Mouse (Mus musculus) lung, postnatal 0 days (tissue): ENCODE measurements around the gene Dmwd. TPM values are rescaled to one million over a fixed set of nuclear protein-coding genes. Genes with fewer than 3 reads are reported as not detected.
A peak's percentile ranks its signal among the peaks of the same experiment; 100 is the strongest.

Source experiments
- ATAC-seq: fragments of 200-750 bp; cut with Nextera tagmentation; 2 replicates; pipeline ENCODE4 v1.8.0; 2017; ENCODE audit warnings: moderate library complexity
- DNase-seq: peaks from one replicate; pipeline ENCODE4 v3.0.0-alpha.2; 2016; ENCODE audit warnings: low spot score
- H3K27ac ChIP-seq: fragments of 300-500 bp; sonication (generic); 2 replicates; pipeline ENCODE4 v1.5.1; 2014; ENCODE audit warnings: antibody characterized with exemption, mild to moderate bottlenecking, low read length, mixed read lengths
- H3K27me3 ChIP-seq: fragments of 300-500 bp; sonication (generic); replicated peaks from 2 replicates; pipeline ENCODE4 v1.6.1; 2014; ENCODE audit warnings: low read length, mixed read lengths; ENCODE audit not compliant: insufficient read depth
- H3K36me3 ChIP-seq: fragments of 300-500 bp; sonication (generic); 2 replicates; pipeline ENCODE4 v1.6.1; 2014; ENCODE audit warnings: low read length, mixed read lengths; ENCODE audit not compliant: insufficient read depth
- H3K4me1 ChIP-seq: fragments of 300-500 bp; sonication (generic); 2 replicates; pipeline ENCODE4 v1.6.1; 2014; ENCODE audit warnings: antibody characterized with exemption, low read depth, low read length, mixed read lengths; ENCODE audit not compliant: insufficient read depth
- H3K4me2 ChIP-seq: fragments of 300-500 bp; sonication (generic); replicated peaks from 2 replicates; pipeline ENCODE4 v1.6.1; 2014; ENCODE audit warnings: low read depth, mild to moderate bottlenecking, low read length, moderate library complexity, mixed read lengths
- H3K4me3 ChIP-seq: fragments of 300-500 bp; sonication (generic); 2 replicates; pipeline ENCODE4 v1.5.1; 2014; ENCODE audit warnings: low read depth, low read length
- H3K9ac ChIP-seq: fragments of 300-500 bp; sonication (generic); replicated peaks from 2 replicates; pipeline ENCODE4 v1.6.1; 2014; ENCODE audit warnings: low read depth, mild to moderate bottlenecking
- H3K9me3 ChIP-seq: fragments of 300-500 bp; sonication (generic); 2 replicates; pipeline ENCODE4 v1.6.1; 2016; ENCODE audit warnings: low read length, mixed read lengths
- CTCF ChIP-seq: IDR thresholded peaks from 2 replicates; pipeline ENCODE4 v1.5.1; 2016; ENCODE audit warnings: antibody characterized with exemption, mild to moderate bottlenecking
- EP300 ChIP-seq: IDR thresholded peaks from 2 replicates; pipeline ENCODE4 v1.6.1; 2016; ENCODE audit warnings: antibody characterized with exemption, mild to moderate bottlenecking, control low read depth
- WGBS: fragments of 180-500 bp; shearing (Covaris S2); extraction: QIAGEN DNeasy Blood & Tissue Kit; methylation state at CpG from one replicate; pipeline ENCODE4 v1.1.7; 2014; 5-methylcytosine and 5-hydroxymethylcytosine counted together
- polyA plus RNA-seq: library from polyadenylated mRNA; unstranded; fragments of >200 nt; fragmentation: Nextera tagmentation; extraction: Ambion mirVana; gene quantifications from 2 replicates; pipeline ENCODE4 v1.2.1, GENCODE M21; 2015

Gene Dmwd
- polyA plus RNA-seq, 1 experiment from 2014 or later, result 9.7 TPM

DNA sequence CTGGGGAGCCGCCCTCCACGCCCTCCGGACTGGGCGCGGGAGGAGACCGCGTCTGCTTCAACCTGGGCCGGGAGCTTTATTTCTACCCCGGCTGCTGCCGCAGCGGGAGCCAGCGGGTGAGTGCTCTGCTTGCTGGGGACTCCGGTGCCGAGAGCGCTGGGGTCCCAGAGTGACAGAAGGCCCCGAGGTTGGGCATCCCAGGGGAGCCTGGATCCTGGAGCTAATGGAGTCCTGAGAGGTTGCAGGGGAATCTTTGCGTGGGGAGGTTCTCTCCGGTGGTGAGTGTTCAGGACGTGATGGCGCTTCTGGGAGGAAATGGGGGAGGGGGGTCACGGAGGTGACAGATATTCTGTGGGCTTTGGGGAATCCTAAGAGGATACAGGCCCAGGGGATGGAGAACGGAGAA is 562 bp downstream of the Dmwd start:
- TF ChIP-seq EP300 (no peak), CTCF (no peak)

DNA sequence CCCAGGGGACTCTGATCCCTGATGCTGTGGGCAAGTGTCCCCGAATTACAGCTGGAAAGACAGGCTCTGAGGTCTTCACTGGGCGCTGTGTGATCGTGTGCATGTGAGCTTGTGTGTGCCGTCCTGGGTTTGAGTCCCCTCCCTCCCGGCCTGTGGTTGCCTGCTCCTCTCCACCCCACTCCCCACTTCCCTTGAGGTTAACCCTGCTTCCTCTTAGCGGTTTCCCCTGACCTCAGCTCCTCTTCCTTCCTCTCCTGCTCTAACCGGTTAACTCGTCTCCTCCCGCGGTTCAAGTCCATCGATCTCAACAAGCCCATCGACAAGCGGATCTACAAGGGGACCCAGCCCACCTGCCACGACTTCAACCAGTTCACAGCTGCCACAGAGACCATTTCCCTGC is 1.7 kb downstream of the Dmwd start:
- Histone ChIP-seq H3K4me2 (0 out of 2 replicates have a peak overlapping the region, but pooled peaks have one; percentile 11), H3K4me1 (peaks cover 13% of the 10 kb centered on the region; the same call in 1 of the 2 replicates), H3K9ac (no peak overlapping the region), H3K9me3 (no peaks in the 10 kb centered on the region), H3K36me3 (peaks cover 22% of the 10 kb centered on the region; the same call in 1 of the 2 replicates), H3K27me3 (no peaks in the 10 kb centered on the region), H3K4me3 (no peak overlapping the region), H3K27ac (no peak overlapping the region)
- DNase-seq (no peak), ATAC-seq (no peak)
- TF ChIP-seq CTCF, result no peak
- TF ChIP-seq EP300, result no peak
- WGBS, result 46% methylated on average over 14 of the region's 14 CpGs

More for the DNA sequence above, 562 bp downstream of the Dmwd start:
- peaks cover 12% of the 10 kb centered on the region; the same call in 1 of the 2 replicates for H3K4me1 ChIP-seq
- no peaks in the 10 kb centered on the region for H3K27me3 ChIP-seq
- ATAC-seq (no peak; the same call in 1 of the 2 replicates), DNase-seq (no peak)
- peaks cover 15% of the 10 kb centered on the region; the same call in 1 of the 2 replicates for H3K36me3 ChIP-seq
- peak overlapping the region; percentile 88 for H3K27ac ChIP-seq
- H3K4me2 ChIP-seq, result peak overlapping the region; percentile 84
- H3K9ac ChIP-seq, result peak overlapping the region; percentile 87
- no peaks in the 10 kb centered on the region for H3K9me3 ChIP-seq
- under 1% methylated on average over 21 of the region's 22 CpGs for WGBS
- H3K4me3 ChIP-seq, result peak overlapping the region; percentile 83

DNA sequence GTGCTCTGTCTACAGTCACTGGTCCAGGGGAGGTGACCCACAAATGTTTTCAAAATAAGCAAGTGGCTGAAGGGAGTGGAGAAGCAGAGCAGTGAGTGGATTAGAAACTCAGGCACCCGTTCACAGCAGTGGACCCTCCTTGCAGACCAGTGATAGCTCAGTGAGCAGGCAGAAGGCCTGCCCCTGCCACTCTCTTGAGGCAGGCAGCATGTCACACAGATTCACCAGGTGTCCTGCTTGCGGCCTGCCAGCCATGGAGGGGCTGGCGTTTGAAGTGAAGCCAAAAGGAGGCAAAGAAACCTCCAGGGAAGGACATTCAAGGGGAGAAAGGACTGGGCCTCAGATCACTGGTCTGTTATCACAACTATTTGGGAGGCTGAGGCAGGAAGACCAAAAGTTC is 2.7 kb downstream of the Dmwd start:
- H3K27me3 ChIP-seq, result no peaks in the 10 kb centered on the region
- H3K4me3 ChIP-seq, result no peak overlapping the region
- peaks cover 17% of the 10 kb centered on the region; the same call in 1 of the 2 replicates for H3K4me1 ChIP-seq
- WGBS, result 68% methylated on average over 3 of the region's 3 CpGs
- no peak for TF ChIP-seq EP300
- no peak for TF ChIP-seq CTCF
- peaks cover 22% of the 10 kb centered on the region; the same call in 1 of the 2 replicates for H3K36me3 ChIP-seq
- no peak overlapping the region for H3K4me2 ChIP-seq
- ATAC-seq (no peak), DNase-seq (no peak)
- H3K9me3 ChIP-seq, result no peaks in the 10 kb centered on the region
- H3K27ac ChIP-seq, result no peak overlapping the region
- no peak overlapping the region for H3K9ac ChIP-seq

DNA sequence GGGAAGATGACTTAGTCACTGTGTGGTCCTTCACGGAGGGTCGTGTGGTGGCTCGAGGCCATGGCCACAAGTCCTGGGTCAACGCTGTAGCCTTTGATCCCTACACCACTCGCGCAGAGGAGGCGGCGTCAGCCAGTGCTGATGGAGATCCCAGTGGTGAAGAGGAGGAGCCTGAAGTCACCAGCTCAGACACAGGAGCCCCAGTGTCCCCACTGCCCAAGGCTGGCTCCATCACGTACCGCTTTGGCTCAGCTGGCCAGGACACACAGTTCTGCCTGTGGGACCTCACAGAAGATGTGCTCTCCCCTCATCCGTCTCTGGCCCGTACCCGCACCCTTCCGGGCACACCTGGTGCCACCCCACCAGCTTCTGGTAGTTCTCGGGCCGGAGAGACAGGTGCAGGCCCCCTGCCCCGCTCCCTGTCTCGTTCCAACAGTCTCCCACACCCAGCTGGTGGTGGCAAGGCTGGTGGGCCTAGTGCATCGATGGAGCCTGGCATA is 4.5 kb downstream of the Dmwd start:
- Histone ChIP-seq H3K27ac (no peak overlapping the region), H3K4me1 (peaks cover 20% of the 10 kb centered on the region; the same call in 1 of the 2 replicates), H3K4me2 (no peak overlapping the region), H3K36me3 (peaks cover 22% of the 10 kb centered on the region; the same call in 1 of the 2 replicates), H3K27me3 (no peaks in the 10 kb centered on the region), H3K4me3 (no peak overlapping the region), H3K9ac (no peak overlapping the region), H3K9me3 (no peaks in the 10 kb centered on the region)
- DNase-seq (no peak), ATAC-seq (no peak)
- TF ChIP-seq CTCF (no peak), EP300 (no peak)
- WGBS, result 82% methylated on average over 19 of the region's 19 CpGs

DNA sequence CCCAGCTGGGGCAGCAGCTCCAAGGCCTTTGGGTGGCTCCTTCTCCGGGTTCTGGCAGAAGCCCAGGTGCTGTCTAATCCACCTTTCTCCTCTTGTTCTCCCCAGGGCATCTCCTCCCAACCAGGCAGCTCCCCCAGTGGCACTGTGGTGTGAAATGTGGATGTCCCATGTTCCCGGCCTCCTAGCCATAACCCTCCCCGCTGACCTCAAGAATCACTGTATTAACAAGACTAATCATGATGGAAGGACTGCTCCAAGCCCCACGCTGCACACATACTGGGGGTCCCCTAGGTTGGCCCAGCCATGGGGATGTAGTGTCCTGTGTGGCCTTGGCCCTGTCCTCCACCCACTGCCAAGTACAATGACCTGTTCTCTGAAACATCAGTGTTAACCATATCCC is 6.1 kb downstream of the Dmwd start:
- H3K9ac ChIP-seq, result no peak overlapping the region
- WGBS, result 87% methylated on average over 4 of the region's 4 CpGs
- no peaks in the 10 kb centered on the region for H3K27me3 ChIP-seq
- H3K4me1 ChIP-seq, result peaks cover 21% of the 10 kb centered on the region
- H3K9me3 ChIP-seq, result no peaks in the 10 kb centered on the region
- peaks cover 22% of the 10 kb centered on the region; the same call in 1 of the 2 replicates for H3K36me3 ChIP-seq
- 0 out of 2 replicates have a peak overlapping the region, but pooled peaks have one; percentile 27 for H3K27ac ChIP-seq
- no peak overlapping the region for H3K4me3 ChIP-seq
- ATAC-seq (no peak), DNase-seq (no peak)
- no peak for TF ChIP-seq CTCF
- TF ChIP-seq EP300, result no peak
- H3K4me2 ChIP-seq, result no peak overlapping the region

DNA sequence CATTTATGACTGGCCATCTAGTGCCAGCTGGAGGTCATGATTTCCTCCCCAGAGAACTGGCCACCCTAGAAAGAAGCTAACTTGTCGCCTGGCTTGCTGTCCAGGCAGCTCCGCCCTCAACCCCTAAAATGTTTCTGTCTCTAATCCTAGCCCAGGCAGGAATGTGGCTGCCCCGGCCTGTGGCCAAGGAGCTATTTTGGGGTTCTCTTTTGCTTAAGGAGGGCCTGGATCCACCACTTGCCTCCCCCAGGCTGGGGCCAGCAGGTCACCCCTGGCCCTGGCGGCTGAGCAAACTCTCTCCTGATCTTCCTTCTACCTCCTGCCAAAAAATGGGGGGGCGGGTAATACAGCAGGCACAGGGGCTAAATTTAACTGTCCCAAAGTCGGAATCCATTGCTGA is 7.1 kb downstream of the Dmwd start:
- H3K36me3 ChIP-seq, result peaks cover 22% of the 10 kb centered on the region; the same call in 1 of the 2 replicates

More for the DNA sequence above, 7.1 kb downstream of the Dmwd start:
- H3K4me3 ChIP-seq, result no peak overlapping the region
- H3K4me2 ChIP-seq, result peak overlapping the region; percentile 54; the same call in 1 of the 2 replicates
- H3K27me3 ChIP-seq, result no peaks in the 10 kb centered on the region
- TF ChIP-seq EP300 (no peak), CTCF (no peak)
- DNase-seq (peak; percentile 57), ATAC-seq (peak; percentile 40)
- no peaks in the 10 kb centered on the region for H3K9me3 ChIP-seq
- H3K9ac ChIP-seq, result no peak overlapping the region
- H3K27ac ChIP-seq, result peak overlapping the region; percentile 66; the same call in 1 of the 2 replicates
- 34% methylated on average over 6 of the region's 6 CpGs for WGBS
- H3K4me1 ChIP-seq, result peaks cover 19% of the 10 kb centered on the region
